Mouse (Mus musculus) ES-CJ7 (cell line): Measurements from ENCODE around the gene Chst11.
"Not testable (repeated sequence)": the region's sequence is repeated elsewhere in the genome, so short reads cannot be mapped to it uniquely, and the experiment has no call there.

Experiments used
- DNase-seq: peaks from one replicate; pipeline ENCODE4 v3.0.0; 2011; ENCODE audit warnings: low read depth, low spot score

Gene Chst11

DNA sequence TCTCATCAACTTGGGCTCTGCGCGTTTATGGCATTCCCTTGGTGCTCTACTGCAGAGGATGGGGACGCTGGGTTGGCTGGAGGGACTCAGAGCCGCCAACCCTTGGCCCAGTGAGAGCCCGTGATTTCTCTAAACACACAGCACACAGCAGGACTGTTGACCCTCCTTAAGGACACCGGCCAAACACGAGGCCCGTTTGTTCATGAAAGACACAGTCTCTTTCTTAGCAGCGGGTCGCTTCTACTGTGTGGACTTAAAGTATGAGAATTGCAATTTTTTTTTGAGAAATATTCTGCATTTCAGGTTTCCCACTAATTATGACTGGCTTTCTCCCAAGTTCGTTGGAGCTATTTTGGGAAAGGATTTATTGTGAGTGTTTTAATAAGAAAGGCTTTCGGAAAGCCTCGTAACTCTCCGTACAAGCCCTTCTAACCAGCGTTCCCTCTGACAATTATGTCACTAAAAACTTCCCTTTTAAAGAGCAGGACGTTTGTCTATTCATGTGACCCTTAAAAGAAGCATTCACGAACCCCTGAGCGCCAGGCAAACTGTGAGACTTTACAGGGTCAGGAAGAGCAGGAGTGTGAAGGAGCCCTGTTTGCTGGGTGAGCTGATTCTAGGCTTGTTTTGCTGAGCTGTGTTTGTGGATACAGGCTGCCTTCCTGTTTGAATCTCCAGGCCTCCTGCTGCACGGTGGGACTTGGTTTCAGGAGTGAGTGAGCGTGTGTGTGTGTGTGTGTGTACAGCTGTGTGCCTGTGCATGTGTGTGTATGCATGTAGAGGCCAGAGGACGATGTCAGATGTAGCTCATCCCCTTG is 122.8 kb downstream of the Chst11 start:
- no peak for DNase-seq

DNA sequence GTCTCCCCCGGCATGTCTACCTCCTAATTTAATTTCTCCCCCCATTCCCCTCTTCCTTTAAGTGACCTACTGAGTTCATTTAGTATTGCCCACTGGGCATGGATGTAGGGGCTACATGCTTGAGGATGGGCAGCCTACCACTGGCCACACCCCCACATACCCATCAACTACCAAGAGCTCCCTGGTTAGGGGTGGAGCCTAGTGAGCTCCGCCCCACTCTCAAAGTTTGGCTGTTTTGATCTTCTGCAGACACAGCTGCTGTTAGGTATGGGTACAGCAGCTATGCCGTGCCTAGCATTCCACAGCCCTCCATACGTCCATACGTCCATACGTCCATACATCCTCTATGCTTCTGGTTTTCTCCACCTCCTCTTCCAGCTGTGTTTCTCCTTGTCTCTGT is 123.6 kb downstream of the Chst11 start:
- no peak for DNase-seq

GRCm38 (mm10) chr10:83111046-83111445 is 125.7 kb downstream of the Chst11 start:
- DNase-seq: no peak

GRCm38 (mm10) chr10:83112345-83112744 is 127.0 kb downstream of the Chst11 start:
- no peak for DNase-seq

- DNase-seq: no peak
Measured at GRCm38 (mm10) chr10:83114564-83114963, 129.3 kb downstream of the Chst11 start.

- DNase-seq: no peak
Measured at GRCm38 (mm10) chr10:83116889-83117288, 131.6 kb downstream of the Chst11 start.

DNA sequence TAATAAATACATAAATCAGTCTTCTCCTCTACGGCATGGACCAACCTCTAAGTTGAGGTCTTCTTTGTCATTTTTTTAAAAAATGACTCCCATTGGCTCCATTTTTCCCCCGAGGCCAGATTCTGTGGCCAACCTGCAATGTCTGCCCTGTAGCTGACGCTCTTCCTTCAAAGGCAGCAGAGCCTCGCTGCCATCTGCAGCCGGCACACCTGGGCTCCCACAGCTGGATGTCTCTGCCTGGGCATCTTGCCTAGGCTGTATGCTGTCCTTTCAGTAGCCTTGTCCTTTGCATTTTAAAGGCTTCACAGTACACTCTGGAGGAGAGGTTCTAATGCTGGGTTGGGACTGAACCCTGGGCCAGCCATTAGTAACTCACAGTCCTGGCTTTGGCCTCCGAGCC is 132.6 kb downstream of the Chst11 start:
- DNase-seq: no peak

DNA sequence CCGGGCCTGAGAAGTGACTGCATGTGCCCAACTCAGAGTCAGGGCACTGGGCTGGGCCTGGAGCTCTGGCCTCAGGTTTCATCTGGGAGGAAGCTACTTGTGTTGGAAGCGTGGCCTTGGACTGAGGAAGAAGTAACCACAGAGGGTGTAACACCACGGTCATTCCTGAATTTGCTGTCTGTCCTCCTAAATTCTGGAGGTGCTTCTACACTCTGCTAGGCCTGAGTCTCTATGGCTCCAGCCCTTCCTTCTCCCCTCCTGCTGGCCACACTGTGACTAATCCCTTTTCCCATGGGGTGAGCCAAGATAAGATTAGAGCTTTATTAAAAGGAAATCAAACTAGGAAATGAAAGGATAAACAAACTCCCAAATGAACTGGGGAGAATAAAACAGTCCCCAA is 133.3 kb downstream of the Chst11 start:
- DNase-seq: no peak

GRCm38 (mm10) chr10:83119016-83119415 is 133.7 kb downstream of the Chst11 start:
- no peak for DNase-seq

DNA sequence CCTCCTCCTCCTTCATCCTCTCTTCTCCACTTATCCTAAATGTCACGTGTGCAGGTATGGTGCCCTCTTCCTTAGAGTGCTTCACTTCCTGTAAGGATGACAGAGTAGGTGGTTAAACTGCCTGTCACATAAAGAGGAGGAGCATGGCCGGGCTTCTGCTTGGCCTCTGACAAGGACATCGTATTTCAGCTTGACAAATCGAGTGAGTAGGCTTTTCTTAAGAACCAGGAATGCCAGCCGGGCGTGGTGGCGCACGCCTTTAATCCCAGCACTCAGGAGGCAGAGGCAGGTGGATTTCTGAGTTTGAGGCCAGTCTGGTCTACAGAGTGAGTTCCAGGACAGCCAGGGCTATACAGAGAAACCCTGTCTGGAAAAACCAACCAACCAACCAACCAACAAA is 134.2 kb downstream of the Chst11 start:
- DNase-seq: not testable (repeated sequence)

GRCm38 (mm10) chr10:83119909-83120308 is 134.6 kb downstream of the Chst11 start:
- DNase-seq: no peak

- DNase-seq: no peak
Measured at GRCm38 (mm10) chr10:83120938-83121337, 135.6 kb downstream of the Chst11 start.

- no peak for DNase-seq
Measured at GRCm38 (mm10) chr10:83124560-83124959, 139.3 kb downstream of the Chst11 start.

DNA sequence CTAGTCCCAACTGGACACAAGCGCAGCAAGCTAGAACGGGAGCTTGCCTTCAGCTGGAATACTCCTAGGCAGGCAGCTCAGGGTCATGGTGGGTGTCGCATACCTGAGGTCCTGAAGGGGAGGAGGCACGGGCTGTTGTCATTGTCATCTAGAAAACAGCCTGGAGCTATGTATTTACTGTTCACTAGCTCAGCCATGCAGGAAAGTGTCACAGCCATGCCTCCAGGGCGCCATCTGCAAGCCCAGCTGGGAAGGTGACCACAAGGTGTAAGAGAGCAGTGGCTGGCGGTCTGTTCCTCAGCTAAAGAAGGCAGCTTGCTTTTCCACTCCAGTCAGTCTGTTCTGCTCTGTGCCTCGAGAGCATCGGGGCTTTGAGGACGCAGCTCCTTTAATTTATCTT is 141.1 kb downstream of the Chst11 start:
- DNase-seq: peak; percentile 15

DNA sequence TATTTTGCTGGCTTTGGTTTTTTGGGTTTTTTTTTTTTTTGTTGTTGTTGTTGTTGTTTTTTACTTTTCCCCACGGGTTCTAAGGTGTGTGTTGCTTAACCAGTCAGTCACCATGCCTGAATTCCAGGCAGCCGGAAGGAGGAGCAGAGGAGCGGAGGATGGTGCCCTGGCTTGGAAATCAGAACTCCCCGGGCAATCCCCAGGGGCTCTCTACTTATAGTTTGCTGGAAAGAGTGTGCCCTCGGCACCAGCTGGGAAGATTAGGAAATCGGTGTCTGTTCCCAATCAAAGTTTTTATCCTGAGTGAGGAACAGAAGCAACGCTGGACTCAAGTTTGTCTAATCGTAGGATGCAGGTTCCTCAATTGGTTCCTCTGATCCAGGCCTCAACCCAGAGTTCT is 143.1 kb downstream of the Chst11 start:
- DNase-seq: no peak

GRCm38 (mm10) chr10:83129624-83130218 is 144.4 kb downstream of the Chst11 start:
- no peak for DNase-seq

DNA sequence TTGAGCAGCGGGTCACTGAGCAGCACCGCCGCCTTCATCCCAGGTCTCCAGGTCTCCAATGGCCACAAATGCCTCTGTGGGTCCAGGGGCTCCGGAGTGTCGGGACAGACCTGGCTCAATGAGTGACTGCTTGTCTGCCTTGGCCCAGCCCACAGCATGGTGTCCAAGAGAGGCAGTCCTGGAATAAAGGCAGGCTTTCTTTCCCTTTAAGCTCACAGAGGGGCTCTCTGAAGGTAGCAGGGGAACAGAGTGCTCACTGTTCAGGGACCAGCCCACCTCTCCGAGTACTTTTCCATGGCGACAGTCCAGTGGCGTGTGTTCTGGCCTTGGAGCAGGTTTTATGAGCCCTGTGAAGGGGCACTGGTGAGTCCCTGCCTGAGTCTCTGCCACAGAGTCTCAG is 145.3 kb downstream of the Chst11 start:
- no peak for DNase-seq

- DNase-seq: no peak
Measured at GRCm38 (mm10) chr10:83131884-83132283, 146.6 kb downstream of the Chst11 start.

- DNase-seq: no peak
Measured at GRCm38 (mm10) chr10:83133866-83134570, 148.7 kb downstream of the Chst11 start.

DNA sequence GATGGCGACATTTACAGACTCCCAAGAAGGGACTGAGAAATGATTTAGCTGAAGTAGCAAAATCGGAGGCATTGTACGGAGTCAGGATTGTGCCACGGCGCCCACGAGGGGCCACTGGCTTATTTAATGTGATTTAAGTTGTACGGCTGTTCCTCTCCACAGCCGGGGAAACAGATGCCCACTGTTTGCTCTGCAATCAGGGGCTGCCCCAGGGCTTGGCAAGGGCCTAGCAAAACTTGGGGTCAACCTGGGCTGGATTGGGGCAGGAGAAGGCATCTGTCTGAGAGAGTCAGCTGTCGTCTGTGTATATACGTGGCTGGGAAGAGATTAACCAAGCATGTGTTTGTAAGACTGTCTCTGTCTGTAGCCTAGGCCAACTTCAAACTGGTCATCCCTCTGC is 149.6 kb downstream of the Chst11 start:
- no peak for DNase-seq

GRCm38 (mm10) chr10:83135963-83136362 is 150.7 kb downstream of the Chst11 start:
- DNase-seq: no peak

DNA sequence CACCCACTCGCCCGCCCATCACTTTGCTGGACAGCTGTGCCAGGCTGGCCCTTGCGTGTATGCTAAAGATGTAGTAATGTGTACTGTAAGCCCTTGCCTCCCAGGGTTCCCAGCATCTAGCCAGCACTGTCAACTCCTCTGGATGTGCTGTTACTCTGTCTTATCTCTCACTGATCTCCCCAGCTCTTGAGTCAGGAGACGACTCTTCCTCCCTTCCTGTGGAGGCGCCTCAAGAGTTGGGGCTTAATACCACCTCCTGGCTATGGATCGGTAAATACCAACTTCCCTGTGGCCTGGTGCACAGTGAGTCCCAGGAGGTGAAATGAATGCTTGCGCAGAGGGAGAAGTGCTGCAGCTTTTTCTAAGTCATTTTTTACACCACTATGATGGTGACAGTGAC is 151.8 kb downstream of the Chst11 start:
- no peak for DNase-seq

- no peak for DNase-seq
Measured at GRCm38 (mm10) chr10:83139276-83139675, 154.0 kb downstream of the Chst11 start.
